Mouse (Mus musculus): ENCODE data around the gene Sec13.

DNA sequence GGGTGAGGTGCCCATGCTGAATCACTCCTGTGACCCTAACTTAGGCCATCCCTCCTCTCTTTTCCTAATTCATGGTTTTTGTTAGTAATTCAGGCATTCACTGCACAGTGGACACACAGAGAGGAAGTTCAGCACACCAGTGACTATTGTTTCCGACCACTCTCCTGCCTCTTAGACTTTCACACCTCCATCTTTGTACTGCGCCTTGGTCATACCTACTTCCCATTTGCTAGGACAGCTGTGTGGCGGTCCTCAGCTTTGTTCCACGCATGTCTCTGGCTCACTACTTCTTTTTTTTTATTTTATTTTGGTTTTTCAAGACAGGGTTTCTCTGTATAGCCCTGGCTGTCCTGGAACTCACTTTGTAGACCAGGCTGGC is 49.5 kb downstream of the Sec13 start:
- TF ChIP-seq MAX (IDR thresholded peaks at IDR 0.05) (no peak), CEBPB (IDR thresholded peaks at IDR 0.05; ENCODE audit: low read depth) (no peak), CTCF (IDR thresholded peaks at IDR 0.05; ENCODE audit: control insufficient read depth, insufficient read depth, insufficient read length) (no peak)
